Mouse (Mus musculus) forebrain, embryonic 15.5 days (tissue): Measurements from ENCODE around the gene D5Ertd579e. TPM values are rescaled to one million over a fixed set of nuclear protein-coding genes. Genes with fewer than 3 reads are reported as not detected.
A peak's percentile ranks its signal among the peaks of the same experiment; 100 is the strongest.

Experiments
- ATAC-seq: fragments of 200-750 bp; cut with Nextera tagmentation; replicated peaks from 2 replicates; pipeline ENCODE4 v1.8.0; 2017; ENCODE audit warnings: mild to moderate bottlenecking, moderate TSS enrichment, moderate library complexity
- H3K27ac ChIP-seq: fragments of 300-500 bp; sonication (generic); replicated peaks from 2 replicates; pipeline ENCODE4 v1.5.1; 2015; ENCODE audit warnings: mild to moderate bottlenecking, inconsistent platforms
- H3K27me3 ChIP-seq: fragments of 300-500 bp; sonication (generic); 2 replicates; pipeline ENCODE4 v1.6.1; 2015; ENCODE audit warnings: inconsistent platforms
- H3K36me3 ChIP-seq: fragments of 300-500 bp; sonication (generic); 2 replicates; pipeline ENCODE4 v1.6.1; 2015; ENCODE audit warnings: mild to moderate bottlenecking, inconsistent platforms
- H3K4me1 ChIP-seq: fragments of 300-500 bp; sonication (generic); 2 replicates; pipeline ENCODE4 v1.6.1; 2015; ENCODE audit warnings: inconsistent platforms
- H3K4me2 ChIP-seq: fragments of 300-500 bp; sonication (generic); replicated peaks from 2 replicates; pipeline ENCODE4 v1.6.1; 2015; ENCODE audit warnings: mild to moderate bottlenecking, inconsistent platforms
- H3K4me3 ChIP-seq: fragments of 300-500 bp; sonication (generic); 2 replicates; pipeline ENCODE4 v1.5.1; 2015; ENCODE audit warnings: mild to moderate bottlenecking, inconsistent platforms
- H3K9ac ChIP-seq: fragments of 300-500 bp; sonication (generic); replicated peaks from 2 replicates; pipeline ENCODE4 v1.6.1; 2015; ENCODE audit warnings: mild to moderate bottlenecking, inconsistent platforms
- H3K9me3 ChIP-seq: fragments of 300-500 bp; sonication (generic); 2 replicates; pipeline ENCODE4 v1.6.1; 2016; ENCODE audit warnings: inconsistent platforms
- WGBS: fragments of 180-500 bp; shearing (Covaris S2); methylation state at CpG from one replicate; pipeline ENCODE4 v1.1.7; 2015; ENCODE audit warnings: mixed read lengths; 5-methylcytosine and 5-hydroxymethylcytosine counted together
- polyA plus RNA-seq: library from polyadenylated mRNA; unstranded; fragments of >200 nt; fragmentation: Nextera tagmentation; extraction: Ambion mirVana; gene quantifications from 2 replicates; pipeline ENCODE4 v1.2.1, GENCODE M21; 2015

Gene D5Ertd579e
- polyA plus RNA-seq, 1 experiment from 2014 or later = 35.1 TPM

- H3K27ac ChIP-seq = peak overlapping the region; percentile 92; the same call in 1 of the 2 replicates
Measured at GRCm38 (mm10) chr5:36696504-36697300, 878 bp upstream of the D5Ertd579e start.

GRCm38 (mm10) chr5:36695005-36695404 lies 819 bp downstream of the D5Ertd579e start:
- H3K9me3 ChIP-seq = no peaks in the 10 kb centered on the region
- 6% methylated on average over 14 of the region's 14 CpGs for WGBS
- H3K9ac ChIP-seq = peak overlapping the region; percentile 88
- H3K4me2 ChIP-seq = peak overlapping the region; percentile 96
- peak overlapping the region; percentile 92 for H3K27ac ChIP-seq
- no peaks in the 10 kb centered on the region for H3K27me3 ChIP-seq
- H3K36me3 ChIP-seq = no peaks in the 10 kb centered on the region
- H3K4me1 ChIP-seq = peaks cover 32% of the 10 kb centered on the region
- ATAC-seq = no peak
- peak overlapping the region; percentile 92 for H3K4me3 ChIP-seq

More at GRCm38 (mm10) chr5:36696504-36697300, 878 bp upstream of the D5Ertd579e start:
- Histone ChIP-seq H3K4me2 (peak overlapping the region; percentile 96; the same call in 1 of the 2 replicates), H3K4me1 (peaks cover 32% of the 10 kb centered on the region), H3K9ac (peak overlapping the region; percentile 88; the same call in 1 of the 2 replicates), H3K4me3 (peak overlapping the region; percentile 92), H3K27me3 (no peaks in the 10 kb centered on the region), H3K36me3 (no peaks in the 10 kb centered on the region), H3K9me3 (no peaks in the 10 kb centered on the region)
- no peak for ATAC-seq
- WGBS = 82% methylated on average over 11 of the region's 11 CpGs

DNA sequence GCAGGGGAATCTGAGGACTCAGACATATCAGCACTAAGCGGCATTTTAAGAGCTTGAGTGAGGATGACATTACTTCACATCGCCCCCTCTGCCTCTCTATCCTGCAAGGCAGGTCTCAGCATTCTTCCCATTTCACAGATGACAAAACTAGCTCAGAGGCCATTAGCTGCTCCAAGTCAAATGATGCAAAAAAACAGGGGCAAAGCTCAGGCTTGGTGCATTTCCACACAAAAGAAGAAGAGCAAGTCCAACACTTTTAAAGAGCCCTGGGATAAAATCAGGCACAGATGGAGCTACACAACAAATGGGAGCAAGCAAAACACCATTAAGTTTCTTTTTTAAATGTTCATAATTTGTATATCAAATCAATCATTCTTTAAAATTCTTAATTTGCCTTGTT lies 2.2 kb downstream of the D5Ertd579e start:
- Histone ChIP-seq H3K36me3 (no peaks in the 10 kb centered on the region; the same call in 1 of the 2 replicates), H3K9me3 (no peaks in the 10 kb centered on the region), H3K4me3 (no peak overlapping the region), H3K4me1 (peaks cover 32% of the 10 kb centered on the region), H3K27ac (no peak overlapping the region), H3K27me3 (no peaks in the 10 kb centered on the region), H3K9ac (no peak overlapping the region), H3K4me2 (no peak overlapping the region)
- no peak for ATAC-seq
- WGBS = 91% methylated on average over 2 of the region's 2 CpGs

DNA sequence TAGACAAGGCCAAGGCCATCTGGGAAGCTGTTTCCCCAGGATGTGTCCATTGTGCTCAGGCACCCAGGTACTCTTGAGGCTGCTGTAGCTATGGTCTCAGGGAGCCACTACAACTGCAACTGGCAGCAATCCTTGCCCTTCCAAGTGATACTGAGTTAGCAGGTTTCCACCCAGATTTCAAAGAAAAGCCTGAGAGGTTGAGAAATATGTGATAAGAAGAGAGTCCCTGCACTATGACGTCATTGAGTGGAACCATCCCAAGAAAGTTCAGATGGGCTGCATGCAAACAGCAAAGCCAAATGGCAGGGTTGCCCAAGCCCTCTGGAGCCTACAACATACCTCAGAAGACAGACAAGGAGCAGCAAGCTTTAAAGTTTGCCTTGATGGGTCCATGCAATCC lies 4.4 kb downstream of the D5Ertd579e start:
- ATAC-seq = no peak
- Histone ChIP-seq H3K9ac (no peak overlapping the region), H3K4me3 (no peak overlapping the region), H3K36me3 (peaks cover 7% of the 10 kb centered on the region; the same call in 1 of the 2 replicates), H3K9me3 (no peaks in the 10 kb centered on the region), H3K27me3 (no peaks in the 10 kb centered on the region), H3K4me2 (no peak overlapping the region), H3K4me1 (peaks cover 30% of the 10 kb centered on the region), H3K27ac (no peak overlapping the region)
- WGBS = 92% methylated on average over 1 of the region's 1 CpGs

GRCm38 (mm10) chr5:36685170-36685569 lies 10.7 kb downstream of the D5Ertd579e start:
- Histone ChIP-seq H3K27ac (no peak overlapping the region), H3K36me3 (peaks cover 7% of the 10 kb centered on the region; the same call in 1 of the 2 replicates), H3K9me3 (no peaks in the 10 kb centered on the region), H3K4me3 (no peak overlapping the region), H3K4me2 (no peak overlapping the region), H3K4me1 (no peaks in the 10 kb centered on the region; the same call in 1 of the 2 replicates), H3K9ac (no peak overlapping the region), H3K27me3 (no peaks in the 10 kb centered on the region)
- ATAC-seq = no peak
- 96% methylated on average over 4 of the region's 4 CpGs for WGBS

DNA sequence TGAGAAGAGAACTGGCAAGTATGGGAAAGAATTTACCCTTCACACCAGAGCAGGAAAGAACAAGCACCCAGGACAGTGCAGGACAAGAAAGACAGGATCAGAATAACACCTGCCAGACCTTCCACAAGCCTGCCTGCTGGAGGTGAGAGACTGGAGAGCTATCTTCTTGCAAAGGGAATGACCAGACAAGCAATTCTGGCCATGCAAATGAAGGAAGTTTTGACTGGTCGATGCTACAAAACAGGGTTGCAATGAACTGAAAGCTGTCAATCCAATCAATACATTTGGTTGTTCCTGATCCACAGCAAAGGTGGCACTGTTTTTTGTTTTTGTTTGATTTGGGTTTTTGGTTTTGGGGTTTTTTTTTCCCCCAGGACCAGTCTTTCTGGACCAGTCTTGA lies 12.2 kb downstream of the D5Ertd579e start:
- WGBS = 97% methylated on average over 1 of the region's 1 CpGs
- H3K4me2 ChIP-seq = no peak overlapping the region

DNA sequence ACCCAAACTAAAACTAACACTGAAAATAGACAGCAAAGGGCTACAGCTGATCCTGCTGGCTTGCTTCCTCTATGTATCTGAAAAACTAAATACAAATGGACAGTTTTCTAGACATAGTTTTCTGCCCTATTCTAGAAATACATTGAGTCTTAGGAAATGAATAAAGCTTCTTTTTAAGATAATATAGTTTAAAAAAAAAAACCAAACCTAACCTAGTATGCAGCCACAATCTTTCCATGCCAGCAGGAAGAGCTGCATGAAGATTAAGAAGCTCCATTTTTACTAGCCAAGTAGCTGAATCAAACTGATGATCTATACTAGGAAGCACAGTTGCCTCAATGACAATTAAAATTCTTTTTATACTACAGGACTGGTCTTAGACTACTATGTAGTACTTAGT lies 14.6 kb downstream of the D5Ertd579e start:
- no peak for ATAC-seq
- no peak overlapping the region for H3K27ac ChIP-seq
- H3K9me3 ChIP-seq = no peaks in the 10 kb centered on the region
- H3K36me3 ChIP-seq = no peaks in the 10 kb centered on the region
- no peak overlapping the region for H3K4me3 ChIP-seq
- no peak overlapping the region for H3K9ac ChIP-seq
- no peaks in the 10 kb centered on the region for H3K27me3 ChIP-seq
- H3K4me1 ChIP-seq = no peaks in the 10 kb centered on the region
- H3K4me2 ChIP-seq = no peak overlapping the region

More for the DNA sequence above, 12.2 kb downstream of the D5Ertd579e start:
- H3K4me3 ChIP-seq = no peak overlapping the region
- no peak overlapping the region for H3K9ac ChIP-seq
- no peak for ATAC-seq
- H3K4me1 ChIP-seq = no peaks in the 10 kb centered on the region
- no peaks in the 10 kb centered on the region for H3K9me3 ChIP-seq
- H3K27ac ChIP-seq = no peak overlapping the region
- no peaks in the 10 kb centered on the region for H3K27me3 ChIP-seq
- H3K36me3 ChIP-seq = peaks cover 7% of the 10 kb centered on the region; the same call in 1 of the 2 replicates

- no peaks in the 10 kb centered on the region for H3K36me3 ChIP-seq
- no peak overlapping the region for H3K4me3 ChIP-seq
- 68% methylated on average over 4 of the region's 4 CpGs for WGBS
- H3K4me2 ChIP-seq = no peak overlapping the region
- H3K4me1 ChIP-seq = no peaks in the 10 kb centered on the region
- no peaks in the 10 kb centered on the region for H3K9me3 ChIP-seq
- H3K27ac ChIP-seq = no peak overlapping the region
- ATAC-seq = no peak
- H3K27me3 ChIP-seq = no peaks in the 10 kb centered on the region
- no peak overlapping the region for H3K9ac ChIP-seq
Measured at GRCm38 (mm10) chr5:36679918-36680598, 15.8 kb downstream of the D5Ertd579e start.

DNA sequence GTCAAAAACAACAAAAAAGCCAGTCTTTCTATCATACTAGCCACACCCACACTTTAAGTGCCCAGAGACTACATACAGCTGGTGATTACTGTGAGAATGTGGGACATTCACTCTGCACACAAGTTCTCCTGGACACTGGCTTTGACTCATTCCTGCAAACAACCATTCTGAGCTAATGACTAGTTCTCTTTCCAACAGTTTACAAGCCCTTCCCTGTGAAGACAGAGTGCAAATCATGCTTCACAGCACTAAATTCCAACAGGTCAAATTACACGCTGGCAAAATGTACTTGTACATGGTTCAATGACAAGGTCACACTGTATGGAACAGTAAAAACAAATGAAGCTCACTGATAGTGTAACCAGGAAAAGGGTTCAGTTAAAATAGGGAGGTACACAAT lies 17.0 kb downstream of the D5Ertd579e start:
- no peak overlapping the region for H3K4me3 ChIP-seq
- H3K27me3 ChIP-seq = no peaks in the 10 kb centered on the region
- H3K4me2 ChIP-seq = no peak overlapping the region
- no peaks in the 10 kb centered on the region for H3K4me1 ChIP-seq
- no peak overlapping the region for H3K9ac ChIP-seq
- H3K36me3 ChIP-seq = no peaks in the 10 kb centered on the region
- no peaks in the 10 kb centered on the region for H3K9me3 ChIP-seq
- ATAC-seq = no peak
- H3K27ac ChIP-seq = no peak overlapping the region
- WGBS = 80% methylated on average over 1 of the region's 1 CpGs

- no peak for ATAC-seq
- WGBS = 94% methylated on average over 5 of the region's 5 CpGs
- Histone ChIP-seq H3K27ac (no peak overlapping the region), H3K4me1 (no peaks in the 10 kb centered on the region), H3K27me3 (no peaks in the 10 kb centered on the region), H3K9me3 (no peaks in the 10 kb centered on the region), H3K4me2 (no peak overlapping the region), H3K36me3 (no peaks in the 10 kb centered on the region), H3K9ac (no peak overlapping the region), H3K4me3 (no peak overlapping the region)
Measured at GRCm38 (mm10) chr5:36677907-36678306, 17.9 kb downstream of the D5Ertd579e start.

- Histone ChIP-seq H3K27me3 (no peaks in the 10 kb centered on the region), H3K27ac (no peak overlapping the region), H3K9me3 (no peaks in the 10 kb centered on the region), H3K4me1 (no peaks in the 10 kb centered on the region), H3K4me3 (no peak overlapping the region), H3K36me3 (peaks cover 9% of the 10 kb centered on the region; the same call in 1 of the 2 replicates), H3K9ac (no peak overlapping the region), H3K4me2 (no peak overlapping the region)
- no peak for ATAC-seq
- 61% methylated on average over 1 of the region's 1 CpGs for WGBS
Measured at GRCm38 (mm10) chr5:36675466-36675865, 20.4 kb downstream of the D5Ertd579e start.

- WGBS = 79% methylated on average over 4 of the region's 4 CpGs
- ATAC-seq = no peak
Measured at GRCm38 (mm10) chr5:36674658-36675433, 21.0 kb downstream of the D5Ertd579e start.

More at GRCm38 (mm10) chr5:36674658-36675433, 21.0 kb downstream of the D5Ertd579e start:
- no peak overlapping the region for H3K9ac ChIP-seq
- H3K36me3 ChIP-seq = peaks cover 13% of the 10 kb centered on the region; the same call in 1 of the 2 replicates
- no peaks in the 10 kb centered on the region for H3K27me3 ChIP-seq
- no peaks in the 10 kb centered on the region for H3K9me3 ChIP-seq
- no peak overlapping the region for H3K27ac ChIP-seq
- H3K4me2 ChIP-seq = no peak overlapping the region
- no peak overlapping the region for H3K4me3 ChIP-seq
- no peaks in the 10 kb centered on the region for H3K4me1 ChIP-seq
